Mouse (Mus musculus): ENCODE data around the gene Fam69a. TPM values are rescaled to one million over a fixed set of nuclear protein-coding genes. Genes with fewer than 3 reads are reported as not detected.
A peak's percentile ranks its signal among the peaks of the same experiment; 100 is the strongest.

Fam69a gene
- total and polyA plus RNA-seq, 2 experiments from 2014 or later, result 5.7 to 18.6 TPM

DNA sequence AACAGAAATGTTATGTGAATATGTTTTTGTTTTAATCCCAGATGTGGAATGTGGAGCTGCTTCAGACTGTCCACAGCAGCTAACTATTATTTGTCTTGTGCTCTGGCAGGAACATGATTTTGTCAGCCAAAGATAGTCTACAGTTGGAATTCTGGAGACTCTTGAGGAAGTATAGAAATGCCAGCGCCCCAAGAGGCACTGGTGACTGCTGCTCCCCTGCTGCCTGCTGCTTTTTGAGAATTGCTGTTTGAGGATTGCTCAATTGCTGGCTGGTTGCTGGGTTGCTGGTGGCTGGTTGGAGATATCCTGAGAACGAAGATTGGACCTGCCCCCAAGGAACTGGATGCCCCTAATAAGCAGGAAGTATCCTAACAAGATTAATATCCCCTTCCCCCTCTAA lies 22.8 kb upstream of the Fam69a start:
- Histone ChIP-seq H3K36me3 (replicated peaks; ENCODE audit: control insufficient read depth, insufficient read depth, low read length) (no peaks in the 10 kb centered on the region), H3K4me2 (ENCODE audit: low read depth, low read length) (no peak overlapping the region), H3K27ac (ENCODE audit: low read depth) (no peak overlapping the region), H3K9ac (replicated peaks; ENCODE audit: low read depth, low read length) (no peak overlapping the region), H3K9me3 (replicated peaks; ENCODE audit: control insufficient read depth, low read length) (no peaks in the 10 kb centered on the region), H3K4me1 (ENCODE audit: control insufficient read depth, insufficient read depth) (peaks cover 4% of the 10 kb centered on the region; the same call in 1 of the 2 replicates), H3K27me3 (ENCODE audit: control insufficient read depth, insufficient read depth, low read length) (no peaks in the 10 kb centered on the region), H3K4me3 (ENCODE audit: low read depth, low read length) (no peak overlapping the region)
- WGBS, result 38% methylated on average over 2 of the region's 2 CpGs
- TF ChIP-seq CTCF (IDR thresholded peaks at IDR 0.05; ENCODE audit: low read depth) (no peak), EP300 (IDR thresholded peaks at IDR 0.05; ENCODE audit: low read depth) (no peak)
- ATAC-seq (ENCODE audit: insufficient read depth, low read depth), result no peak
- DNase-seq (ENCODE audit: low spot score), result no peak

GRCm38 (mm10) chr5:108005134-108005533 lies 18.2 kb upstream of the Fam69a start:
- TF ChIP-seq CTCF (IDR thresholded peaks at IDR 0.05; ENCODE audit: low read depth) (peak; percentile 34), EP300 (IDR thresholded peaks at IDR 0.05; ENCODE audit: low read depth) (no peak)
- H3K9me3 ChIP-seq (replicated peaks; ENCODE audit: control insufficient read depth, low read length), result no peaks in the 10 kb centered on the region
- H3K4me2 ChIP-seq (ENCODE audit: low read depth, low read length), result no peak overlapping the region
- H3K9ac ChIP-seq (replicated peaks; ENCODE audit: low read depth, low read length), result no peak overlapping the region
- H3K36me3 ChIP-seq (replicated peaks; ENCODE audit: control insufficient read depth, insufficient read depth, low read length), result no peaks in the 10 kb centered on the region
- ATAC-seq (ENCODE audit: insufficient read depth, low read depth) (no peak), DNase-seq (ENCODE audit: low spot score) (no peak)
- no peak overlapping the region for H3K27ac ChIP-seq (ENCODE audit: low read depth)
- H3K27me3 ChIP-seq (ENCODE audit: control insufficient read depth, insufficient read depth, low read length), result no peaks in the 10 kb centered on the region
- WGBS, result 29% methylated on average over 2 of the region's 2 CpGs
- peaks cover 3% of the 10 kb centered on the region; the same call in 1 of the 2 replicates for H3K4me1 ChIP-seq (ENCODE audit: control insufficient read depth, insufficient read depth)
- no peak overlapping the region for H3K4me3 ChIP-seq (ENCODE audit: low read depth, low read length)

DNA sequence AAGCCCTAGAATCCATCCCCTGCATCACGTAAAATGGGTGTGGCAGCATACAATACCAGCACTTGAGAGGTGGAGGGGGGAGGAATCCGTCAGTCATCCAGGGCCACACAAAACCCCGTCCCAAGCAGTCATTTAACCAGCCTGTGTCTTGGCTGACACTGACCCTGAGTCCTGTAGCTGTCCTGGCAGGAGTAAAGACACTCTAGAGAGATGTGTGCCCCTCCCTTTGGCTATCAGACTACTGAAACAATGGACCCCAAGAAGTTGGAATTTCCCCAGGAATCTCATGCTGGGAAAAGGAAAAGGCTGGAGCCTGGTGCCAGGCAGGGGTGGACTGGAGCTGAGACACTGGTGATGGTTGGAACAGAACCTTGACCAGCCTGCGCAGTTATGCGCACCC lies 15.8 kb upstream of the Fam69a start:
- no peak for TF ChIP-seq EP300 (IDR thresholded peaks at IDR 0.05; ENCODE audit: low read depth)
- no peak for TF ChIP-seq CTCF (IDR thresholded peaks at IDR 0.05; ENCODE audit: low read depth)
- H3K4me2 ChIP-seq (ENCODE audit: low read depth, low read length), result no peak overlapping the region
- no peaks in the 10 kb centered on the region for H3K36me3 ChIP-seq (replicated peaks; ENCODE audit: control insufficient read depth, insufficient read depth, low read length)
- no peak for ATAC-seq (ENCODE audit: insufficient read depth, low read depth)
- peaks cover 9% of the 10 kb centered on the region for H3K4me1 ChIP-seq (ENCODE audit: control insufficient read depth, insufficient read depth)
- no peak overlapping the region for H3K27ac ChIP-seq (ENCODE audit: low read depth)
- H3K27me3 ChIP-seq (ENCODE audit: control insufficient read depth, insufficient read depth, low read length), result no peaks in the 10 kb centered on the region
- DNase-seq (ENCODE audit: low spot score), result no peak
- no peaks in the 10 kb centered on the region for H3K9me3 ChIP-seq (replicated peaks; ENCODE audit: control insufficient read depth, low read length)
- H3K9ac ChIP-seq (replicated peaks; ENCODE audit: low read depth, low read length), result no peak overlapping the region
- H3K4me3 ChIP-seq (ENCODE audit: low read depth, low read length), result no peak overlapping the region
- 60% methylated on average over 5 of the region's 5 CpGs for WGBS

GRCm38 (mm10) chr5:108000776-108001548 lies 14.1 kb upstream of the Fam69a start:
- no peaks in the 10 kb centered on the region for H3K27me3 ChIP-seq (ENCODE audit: control insufficient read depth, insufficient read depth, low read length)
- H3K4me2 ChIP-seq (ENCODE audit: low read depth, low read length), result peak overlapping the region; percentile 67
- TF ChIP-seq CTCF (IDR thresholded peaks at IDR 0.05; ENCODE audit: low read depth) (no peak), EP300 (IDR thresholded peaks at IDR 0.05; ENCODE audit: low read depth) (no peak)
- H3K9ac ChIP-seq (replicated peaks; ENCODE audit: low read depth, low read length), result peak overlapping the region; percentile 54; the same call in 1 of the 2 replicates
- H3K4me1 ChIP-seq (ENCODE audit: control insufficient read depth, insufficient read depth), result peaks cover 12% of the 10 kb centered on the region
- no peaks in the 10 kb centered on the region for H3K36me3 ChIP-seq (replicated peaks; ENCODE audit: control insufficient read depth, insufficient read depth, low read length)
- DNase-seq (ENCODE audit: low spot score), result peak; percentile 74
- no peaks in the 10 kb centered on the region for H3K9me3 ChIP-seq (replicated peaks; ENCODE audit: control insufficient read depth, low read length)
- 18% methylated on average over 20 of the region's 20 CpGs for WGBS
- H3K27ac ChIP-seq (ENCODE audit: low read depth), result peak overlapping the region; percentile 74
- peak overlapping the region; percentile 60 for H3K4me3 ChIP-seq (ENCODE audit: low read depth, low read length)
- peak; percentile 53; the same call in 1 of the 2 replicates for ATAC-seq (ENCODE audit: insufficient read depth, low read depth)

DNA sequence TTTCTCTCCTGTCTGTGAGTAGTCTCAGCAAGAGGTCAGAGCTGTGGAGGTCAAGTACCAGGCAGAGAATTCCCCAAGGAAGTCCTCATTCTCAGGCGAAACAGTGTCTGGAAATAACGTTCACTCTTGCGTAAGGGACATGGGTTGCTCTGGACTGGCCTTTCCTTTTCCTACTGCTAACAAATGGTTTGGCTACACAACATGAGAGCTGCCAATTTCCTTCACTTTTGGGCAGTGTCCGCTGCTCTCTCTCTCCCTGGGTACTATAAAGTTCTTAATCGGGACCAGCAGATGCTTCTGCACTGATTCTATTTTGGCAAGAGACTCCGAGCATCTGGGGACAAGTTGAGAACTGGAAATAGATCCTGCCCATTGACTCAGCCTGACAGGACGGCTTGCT lies 10.8 kb upstream of the Fam69a start:
- Histone ChIP-seq H3K36me3 (replicated peaks; ENCODE audit: control insufficient read depth, insufficient read depth, low read length) (no peaks in the 10 kb centered on the region), H3K4me2 (ENCODE audit: low read depth, low read length) (peak overlapping the region; percentile 5; the same call in 1 of the 2 replicates), H3K4me1 (ENCODE audit: control insufficient read depth, insufficient read depth) (peaks cover 12% of the 10 kb centered on the region), H3K9me3 (replicated peaks; ENCODE audit: control insufficient read depth, low read length) (no peaks in the 10 kb centered on the region), H3K27me3 (ENCODE audit: control insufficient read depth, insufficient read depth, low read length) (no peaks in the 10 kb centered on the region), H3K27ac (ENCODE audit: low read depth) (peak overlapping the region; percentile 36), H3K9ac (replicated peaks; ENCODE audit: low read depth, low read length) (no peak overlapping the region), H3K4me3 (ENCODE audit: low read depth, low read length) (no peak overlapping the region)
- no peak for TF ChIP-seq EP300 (IDR thresholded peaks at IDR 0.05; ENCODE audit: low read depth)
- no peak for TF ChIP-seq CTCF (IDR thresholded peaks at IDR 0.05; ENCODE audit: low read depth)
- 29% methylated on average over 7 of the region's 7 CpGs for WGBS
- DNase-seq (ENCODE audit: low spot score) (no peak), ATAC-seq (ENCODE audit: insufficient read depth, low read depth) (peak; percentile 42)

Measured in heart, postnatal 0 days (tissue).